Mouse (Mus musculus) bone marrow, adult 2 months (tissue): ENCODE measurements around the gene Arfip1.
"Not testable (repeated sequence)": the region's sequence is repeated elsewhere in the genome, so short reads cannot be mapped to it uniquely, and the experiment has no call there.

Source experiments
- CTCF ChIP-seq: fragments of 200-500 bp; IDR thresholded peaks from 2 replicates; pipeline ENCODE4 v1.5.1; 2011; ENCODE audit warnings: low read length, control low read depth; ENCODE audit not compliant: control insufficient read depth, insufficient read depth
- POLR2A ChIP-seq: fragments of 200-500 bp; IDR thresholded peaks from 2 replicates; pipeline ENCODE4 v1.6.1; 2011; ENCODE audit warnings: low read depth, mild to moderate bottlenecking, control low read depth, low read length, borderline replicate concordance; ENCODE audit not compliant: control insufficient read depth

DNA sequence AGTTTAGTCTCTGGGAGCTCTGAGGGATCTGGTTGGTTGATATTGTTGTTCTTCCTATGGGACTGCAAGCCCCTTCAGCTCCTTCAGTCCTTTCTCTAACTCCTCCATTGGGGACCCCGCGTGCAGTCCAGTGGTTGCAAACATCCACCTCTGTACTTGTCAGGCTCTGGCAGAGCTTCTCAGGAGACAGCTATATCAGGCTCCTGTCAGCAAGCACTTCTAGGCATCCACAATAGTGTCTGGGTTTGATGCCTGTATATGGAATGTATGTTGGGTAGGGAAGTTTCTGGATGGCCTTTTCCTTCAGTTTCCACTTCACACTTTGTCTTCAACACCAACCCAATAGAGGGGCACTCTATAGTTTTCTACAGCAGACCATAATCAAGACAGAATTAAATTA, 19.5 kb downstream of the Arfip1 start:
- TF ChIP-seq CTCF, POLR2A: not testable (repeated sequence)
